Mouse (Mus musculus): ENCODE measurements around the gene Rgl2.

- no peak for TF ChIP-seq CTCF (IDR thresholded peaks at IDR 0.05; ENCODE audit: low read depth, low read length)
- TF ChIP-seq POLR2A (IDR thresholded peaks at IDR 0.05; ENCODE audit: extremely low read depth, insufficient read depth, low read length), result no peak
Measured at GRCm38 (mm10) chr17:33921361-33921760, 8.0 kb upstream of the Rgl2 start.
